Mouse (Mus musculus): ENCODE results near the gene Luc7l. TPM values are rescaled to one million over a fixed set of nuclear protein-coding genes. Genes with fewer than 3 reads are reported as not detected.

Luc7l gene
- polyA plus RNA-seq, 1 experiment: 3.2 TPM

DNA sequence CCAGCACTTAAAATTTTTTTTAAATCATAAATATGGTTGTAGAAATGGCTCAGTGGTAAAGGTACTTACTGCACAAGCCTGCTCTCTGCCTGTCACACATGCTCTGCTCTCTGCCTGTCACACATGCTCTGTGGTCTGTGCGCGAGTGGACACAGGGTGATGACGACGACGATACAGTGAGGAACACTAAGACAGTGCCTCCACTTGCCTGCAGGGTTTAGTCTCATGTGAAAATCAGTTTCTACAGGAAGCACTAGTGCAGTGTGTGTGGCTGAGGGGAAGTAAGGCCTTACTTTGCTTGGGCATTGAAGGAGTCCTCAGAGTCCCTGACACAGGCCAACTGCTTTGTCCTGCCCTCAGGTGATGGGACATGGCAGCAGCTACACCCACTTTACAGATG lies 22.9 kb upstream of the Luc7l start:
- Histone ChIP-seq H3K4me3 (replicated peaks) (no peak overlapping the region), H3K36me3 (ENCODE audit: control insufficient read depth) (no peaks in the 10 kb centered on the region), H3K27me3 (ENCODE audit: control insufficient read depth) (no peaks in the 10 kb centered on the region), H3K4me1 (ENCODE audit: control insufficient read depth) (peaks cover 10% of the 10 kb centered on the region), H3K9me3 (ENCODE audit: control insufficient read depth, low read length) (no peaks in the 10 kb centered on the region)
- TF ChIP-seq TAL1 (IDR thresholded peaks at IDR 0.05; ENCODE audit: low read length): no peak
- no peak for TF ChIP-seq GATA1 (IDR thresholded peaks at IDR 0.05; ENCODE audit: low read length)

DNA sequence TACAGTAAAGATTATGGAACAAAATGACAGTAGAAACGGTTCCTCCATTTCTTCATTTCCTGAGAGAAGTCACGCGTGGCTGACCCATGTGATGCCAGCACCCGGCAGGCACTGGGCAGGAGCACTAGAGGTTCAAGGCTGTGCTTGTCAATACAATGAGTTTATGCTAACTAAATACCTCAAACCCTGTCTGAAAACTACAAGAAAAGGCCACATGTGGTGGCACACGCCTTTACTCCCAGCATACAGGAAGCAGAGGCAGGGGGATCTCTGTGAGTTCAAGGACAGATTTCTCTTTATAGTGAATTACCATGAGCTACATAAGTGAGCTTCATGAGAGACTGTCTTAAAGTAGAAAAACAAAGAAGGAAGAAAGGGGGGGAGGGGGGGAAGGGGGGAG lies 21.5 kb upstream of the Luc7l start:
- Histone ChIP-seq H3K36me3 (ENCODE audit: control insufficient read depth) (no peaks in the 10 kb centered on the region), H3K4me1 (ENCODE audit: control insufficient read depth) (peaks cover 10% of the 10 kb centered on the region), H3K9me3 (ENCODE audit: control insufficient read depth, low read length) (no peaks in the 10 kb centered on the region), H3K4me3 (replicated peaks) (no peak overlapping the region), H3K27me3 (ENCODE audit: control insufficient read depth) (no peaks in the 10 kb centered on the region)
- TF ChIP-seq GATA1 (IDR thresholded peaks at IDR 0.05; ENCODE audit: low read length): no peak
- no peak for TF ChIP-seq TAL1 (IDR thresholded peaks at IDR 0.05; ENCODE audit: low read length)

DNA sequence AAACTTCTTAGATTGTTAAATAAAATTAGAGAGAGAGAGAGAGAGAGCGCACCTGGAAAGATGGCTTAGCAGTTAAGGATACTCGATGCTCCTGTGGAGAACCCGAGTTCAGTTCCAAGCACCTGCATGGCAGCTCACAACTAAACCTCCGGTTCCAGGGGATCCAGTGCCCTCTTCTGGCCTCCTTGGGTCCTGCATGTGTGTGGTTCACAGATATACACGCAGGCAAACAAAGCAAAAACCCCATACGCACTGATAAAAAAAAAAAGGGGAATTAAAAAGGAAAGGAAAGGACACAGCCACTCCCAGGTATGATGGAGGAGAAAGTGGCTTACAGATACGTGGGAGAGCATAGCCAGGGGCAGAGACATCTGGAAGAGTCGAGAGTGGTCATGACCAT lies 19.8 kb upstream of the Luc7l start:
- Histone ChIP-seq H3K36me3 (ENCODE audit: control insufficient read depth) (no peaks in the 10 kb centered on the region), H3K4me3 (replicated peaks) (no peak overlapping the region), H3K27me3 (ENCODE audit: control insufficient read depth) (no peaks in the 10 kb centered on the region), H3K9me3 (ENCODE audit: control insufficient read depth, low read length) (no peaks in the 10 kb centered on the region), H3K4me1 (ENCODE audit: control insufficient read depth) (peaks cover 20% of the 10 kb centered on the region)
- TF ChIP-seq GATA1 (IDR thresholded peaks at IDR 0.05; ENCODE audit: low read length) (no peak), TAL1 (IDR thresholded peaks at IDR 0.05; ENCODE audit: low read length) (no peak)

DNA sequence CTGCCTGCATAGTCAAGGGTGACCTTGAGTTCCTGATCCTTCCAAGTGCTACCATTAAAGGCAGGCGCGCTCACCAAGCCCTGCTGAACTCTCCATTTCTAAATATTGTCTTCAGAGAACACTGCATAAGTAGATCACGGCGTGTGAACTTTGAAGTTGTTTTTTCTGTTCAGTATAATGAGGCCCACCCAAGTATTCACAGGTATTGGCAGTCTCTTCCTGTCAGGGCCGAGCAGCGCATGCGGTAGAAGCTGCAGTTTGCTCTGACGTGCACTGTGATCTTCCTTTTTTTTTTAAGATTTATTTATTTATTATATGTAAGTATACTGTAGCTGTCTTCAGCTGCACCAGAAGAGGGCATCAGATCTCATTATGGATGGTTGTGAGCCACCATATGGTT lies 18.3 kb upstream of the Luc7l start:
- no peaks in the 10 kb centered on the region for H3K36me3 ChIP-seq (ENCODE audit: control insufficient read depth)
- no peaks in the 10 kb centered on the region for H3K9me3 ChIP-seq (ENCODE audit: control insufficient read depth, low read length)
- H3K27me3 ChIP-seq (ENCODE audit: control insufficient read depth): no peaks in the 10 kb centered on the region
- TF ChIP-seq TAL1 (IDR thresholded peaks at IDR 0.05; ENCODE audit: low read length): no peak
- TF ChIP-seq GATA1 (IDR thresholded peaks at IDR 0.05; ENCODE audit: low read length): no peak
- no peak overlapping the region for H3K4me3 ChIP-seq (replicated peaks)
- peaks cover 23% of the 10 kb centered on the region for H3K4me1 ChIP-seq (ENCODE audit: control insufficient read depth)

DNA sequence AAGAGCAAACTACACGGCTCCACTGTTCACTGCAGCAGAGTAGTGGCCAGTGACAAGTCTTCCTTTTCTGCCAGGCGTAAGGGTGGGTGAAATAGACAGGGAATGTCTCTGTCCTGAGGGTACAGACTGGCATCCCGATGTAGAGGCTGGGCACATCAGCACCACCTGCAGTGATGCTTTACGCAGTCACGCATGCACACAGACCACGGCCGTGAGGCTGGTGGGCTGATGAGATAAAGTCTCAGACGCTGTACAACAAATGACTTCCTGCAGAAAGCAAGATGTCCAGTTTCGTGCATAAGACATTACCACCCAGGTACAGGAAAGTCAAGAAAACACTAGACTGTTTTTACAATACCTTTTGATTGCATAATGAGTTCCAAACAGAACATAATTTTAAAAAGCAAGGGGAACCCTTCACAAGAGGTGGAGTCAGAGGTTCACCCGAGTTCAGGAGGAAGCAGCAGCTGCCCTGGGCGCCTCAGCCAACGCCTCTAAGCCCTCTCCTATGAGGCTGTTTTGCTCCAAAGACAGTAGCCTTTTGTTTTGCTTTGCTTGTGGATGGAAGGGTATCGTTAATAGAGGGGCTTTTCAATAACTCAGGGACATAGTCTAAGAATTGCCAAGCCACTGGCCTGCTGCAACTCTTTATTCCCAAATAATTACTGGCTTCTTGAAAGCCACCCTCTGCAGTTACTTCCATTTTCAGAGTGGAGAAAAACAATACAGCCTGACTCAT lies 17.4 kb upstream of the Luc7l start:
- TF ChIP-seq GATA1 (IDR thresholded peaks at IDR 0.05; ENCODE audit: low read length): no peak
- TF ChIP-seq TAL1 (IDR thresholded peaks at IDR 0.05; ENCODE audit: low read length): no peak
- Histone ChIP-seq H3K36me3 (ENCODE audit: control insufficient read depth) (no peaks in the 10 kb centered on the region), H3K4me3 (replicated peaks) (no peak overlapping the region), H3K9me3 (ENCODE audit: control insufficient read depth, low read length) (no peaks in the 10 kb centered on the region), H3K27me3 (ENCODE audit: control insufficient read depth) (no peaks in the 10 kb centered on the region), H3K4me1 (ENCODE audit: control insufficient read depth) (peaks cover 31% of the 10 kb centered on the region)

DNA sequence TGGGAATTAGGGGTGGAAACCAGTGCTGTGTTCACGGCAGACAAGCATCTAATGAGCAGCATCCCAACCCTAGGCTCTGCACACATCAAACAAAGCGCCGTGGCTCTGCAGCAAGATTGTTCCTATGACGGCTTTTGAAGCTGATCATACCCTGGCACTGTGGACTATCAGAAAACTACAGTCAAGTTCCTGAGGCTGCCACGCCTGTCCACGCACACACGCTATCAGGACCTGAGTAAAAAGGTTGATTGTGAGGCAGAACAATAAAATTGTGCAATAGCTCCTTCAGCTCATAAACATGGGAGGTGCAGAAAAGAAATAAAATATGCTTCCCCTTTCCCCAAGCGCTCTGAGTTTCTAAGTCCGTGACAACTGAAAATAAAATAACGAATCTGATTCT lies 15.0 kb upstream of the Luc7l start:
- Histone ChIP-seq H3K27me3 (ENCODE audit: control insufficient read depth) (no peaks in the 10 kb centered on the region), H3K36me3 (ENCODE audit: control insufficient read depth) (no peaks in the 10 kb centered on the region), H3K9me3 (ENCODE audit: control insufficient read depth, low read length) (no peaks in the 10 kb centered on the region), H3K4me3 (replicated peaks) (no peak overlapping the region), H3K4me1 (ENCODE audit: control insufficient read depth) (peaks cover 50% of the 10 kb centered on the region)
- TF ChIP-seq GATA1 (IDR thresholded peaks at IDR 0.05; ENCODE audit: low read length): no peak
- TF ChIP-seq TAL1 (IDR thresholded peaks at IDR 0.05; ENCODE audit: low read length): no peak

DNA sequence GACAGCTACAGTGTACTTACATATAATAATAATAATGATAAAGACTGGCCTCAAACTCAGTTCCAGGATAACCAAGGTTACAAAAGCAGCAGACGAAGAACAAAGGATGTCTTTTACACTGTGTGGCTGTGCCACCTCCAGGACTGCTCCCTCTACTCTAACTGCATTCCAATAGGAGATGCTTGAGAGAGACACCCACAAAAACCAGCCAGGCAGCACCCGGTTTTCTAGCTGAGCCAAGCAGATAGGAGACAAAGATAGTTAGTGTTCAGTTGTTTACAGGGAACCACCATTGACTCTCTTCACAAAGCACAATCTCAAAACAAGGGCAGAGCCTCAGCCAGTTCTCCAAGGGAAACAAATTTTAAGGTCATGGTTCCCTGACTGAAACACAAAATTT lies 13.1 kb upstream of the Luc7l start:
- H3K4me1 ChIP-seq (ENCODE audit: control insufficient read depth): peaks cover 66% of the 10 kb centered on the region
- no peak for TF ChIP-seq GATA1 (IDR thresholded peaks at IDR 0.05; ENCODE audit: low read length)
- no peak for TF ChIP-seq TAL1 (IDR thresholded peaks at IDR 0.05; ENCODE audit: low read length)
- no peak overlapping the region for H3K4me3 ChIP-seq (replicated peaks)

DNA sequence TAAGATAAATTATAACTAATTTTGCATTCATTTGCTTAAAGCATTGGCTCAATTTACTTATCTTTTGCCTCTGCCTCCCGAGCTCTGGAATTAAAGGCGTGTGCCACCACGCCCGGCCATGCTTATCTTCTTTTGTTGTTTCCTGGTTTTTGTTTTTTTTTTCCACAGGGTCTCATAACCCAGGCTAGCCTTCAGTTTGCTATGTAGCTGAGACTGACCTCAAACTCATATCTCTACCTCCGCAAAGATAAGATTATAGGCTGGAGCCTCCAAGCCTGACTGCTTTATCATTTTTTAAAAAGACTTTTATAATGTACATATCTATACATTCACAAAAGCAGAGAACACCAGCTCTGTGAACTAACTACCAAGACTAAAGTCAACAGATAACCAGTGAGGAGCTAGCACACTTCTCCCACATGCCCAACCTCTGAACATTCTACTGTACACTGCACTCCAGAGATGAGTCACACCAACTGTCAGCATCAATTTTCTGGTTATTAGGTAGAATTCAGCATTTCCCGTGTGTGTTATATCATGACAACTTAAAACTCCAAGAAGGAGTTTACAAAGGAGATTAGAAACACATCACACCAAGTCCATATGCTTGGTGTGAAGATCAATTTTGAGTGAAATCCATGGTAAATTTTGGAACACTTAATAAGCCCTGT lies 12.4 kb upstream of the Luc7l start:
- Histone ChIP-seq H3K36me3 (ENCODE audit: control insufficient read depth) (no peaks in the 10 kb centered on the region), H3K9me3 (ENCODE audit: control insufficient read depth, low read length) (no peaks in the 10 kb centered on the region), H3K27me3 (ENCODE audit: control insufficient read depth) (no peaks in the 10 kb centered on the region), H3K4me1 (ENCODE audit: control insufficient read depth) (peaks cover 64% of the 10 kb centered on the region), H3K4me3 (replicated peaks) (no peak overlapping the region)
- no peak for TF ChIP-seq GATA1 (IDR thresholded peaks at IDR 0.05; ENCODE audit: low read length)
- TF ChIP-seq TAL1 (IDR thresholded peaks at IDR 0.05; ENCODE audit: low read length): no peak

More for the DNA sequence above, 13.1 kb upstream of the Luc7l start:
- Histone ChIP-seq H3K27me3 (ENCODE audit: control insufficient read depth) (no peaks in the 10 kb centered on the region), H3K9me3 (ENCODE audit: control insufficient read depth, low read length) (no peaks in the 10 kb centered on the region), H3K36me3 (ENCODE audit: control insufficient read depth) (no peaks in the 10 kb centered on the region)

DNA sequence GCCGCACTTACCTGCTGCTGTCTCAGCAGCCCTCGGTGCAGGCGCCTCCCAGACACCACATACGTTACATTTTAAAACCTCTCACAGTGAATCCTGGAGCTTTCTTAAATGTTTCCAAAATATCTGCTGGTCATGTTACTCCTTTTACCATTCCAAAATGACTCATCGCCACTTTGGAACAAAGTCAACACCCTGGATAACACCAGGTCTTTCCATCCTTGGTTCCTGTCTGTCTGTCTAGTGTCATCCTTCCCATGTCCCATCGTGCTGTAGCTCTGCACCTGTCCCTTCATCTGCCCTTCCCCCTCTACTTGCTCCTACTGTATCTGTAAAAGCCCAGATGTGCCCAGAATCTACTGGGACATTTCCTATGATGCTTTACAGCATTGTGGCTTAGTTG lies 11.7 kb upstream of the Luc7l start:
- Histone ChIP-seq H3K9me3 (ENCODE audit: control insufficient read depth, low read length) (no peaks in the 10 kb centered on the region), H3K4me1 (ENCODE audit: control insufficient read depth) (peaks cover 61% of the 10 kb centered on the region), H3K27me3 (ENCODE audit: control insufficient read depth) (no peaks in the 10 kb centered on the region)

More for the DNA sequence above, 11.7 kb upstream of the Luc7l start:
- no peak overlapping the region for H3K4me3 ChIP-seq (replicated peaks)
- H3K36me3 ChIP-seq (ENCODE audit: control insufficient read depth): no peaks in the 10 kb centered on the region
- no peak for TF ChIP-seq TAL1 (IDR thresholded peaks at IDR 0.05; ENCODE audit: low read length)
- TF ChIP-seq GATA1 (IDR thresholded peaks at IDR 0.05; ENCODE audit: low read length): no peak

Data from erythroblast, embryonic 14.5 days (primary cell).